Mouse (Mus musculus) kidney, embryonic 15.5 days (tissue): ENCODE results near the gene Slc47a2. TPM values are rescaled to one million over a fixed set of nuclear protein-coding genes. Genes with fewer than 3 reads are reported as not detected.

ENCODE experiments used
- ATAC-seq: fragments of 200-750 bp; cut with Nextera tagmentation; replicated peaks from 2 replicates; pipeline ENCODE4 v1.8.0; 2017; ENCODE audit warnings: moderate TSS enrichment; ENCODE audit not compliant: low FRiP score
- H3K27ac ChIP-seq: fragments of 300-500 bp; sonication (generic); 2 replicates; pipeline ENCODE4 v1.5.1; 2015; ENCODE audit warnings: mild to moderate bottlenecking, inconsistent platforms
- H3K27me3 ChIP-seq: fragments of 300-500 bp; sonication (generic); 2 replicates; pipeline ENCODE4 v1.6.1; 2015; ENCODE audit warnings: inconsistent platforms
- H3K36me3 ChIP-seq: fragments of 300-500 bp; sonication (generic); 2 replicates; pipeline ENCODE4 v1.6.1; 2015; ENCODE audit warnings: inconsistent platforms
- H3K4me1 ChIP-seq: fragments of 300-500 bp; sonication (generic); 2 replicates; pipeline ENCODE4 v1.6.1; 2015; ENCODE audit warnings: inconsistent platforms
- H3K4me2 ChIP-seq: fragments of 300-500 bp; sonication (generic); 2 replicates; pipeline ENCODE4 v1.6.1; 2015; ENCODE audit warnings: moderate library complexity, mild to moderate bottlenecking, inconsistent platforms
- H3K4me3 ChIP-seq: fragments of 300-500 bp; sonication (generic); replicated peaks from 2 replicates; pipeline ENCODE4 v1.5.1; 2015; ENCODE audit warnings: mild to moderate bottlenecking, inconsistent platforms
- H3K9ac ChIP-seq: fragments of 300-500 bp; sonication (generic); 2 replicates; pipeline ENCODE4 v1.6.1; 2015; ENCODE audit warnings: mild to moderate bottlenecking, inconsistent platforms
- H3K9me3 ChIP-seq: fragments of 300-500 bp; sonication (generic); replicated peaks from 2 replicates; pipeline ENCODE4 v1.6.1; 2016; ENCODE audit warnings: inconsistent platforms
- WGBS: fragments of 180-500 bp; shearing (Covaris S2); methylation state at CpG from one replicate; pipeline ENCODE4 v1.1.7; 2015; ENCODE audit warnings: mixed read lengths; 5-methylcytosine and 5-hydroxymethylcytosine counted together
- polyA plus RNA-seq: library from polyadenylated mRNA; unstranded; fragments of >200 nt; fragmentation: Nextera tagmentation; extraction: Ambion mirVana; gene quantifications from 2 replicates; pipeline ENCODE4 v1.2.1, GENCODE M21; 2015

Slc47a2 gene
- polyA plus RNA-seq, 1 experiment from 2014 or later = not detected

DNA sequence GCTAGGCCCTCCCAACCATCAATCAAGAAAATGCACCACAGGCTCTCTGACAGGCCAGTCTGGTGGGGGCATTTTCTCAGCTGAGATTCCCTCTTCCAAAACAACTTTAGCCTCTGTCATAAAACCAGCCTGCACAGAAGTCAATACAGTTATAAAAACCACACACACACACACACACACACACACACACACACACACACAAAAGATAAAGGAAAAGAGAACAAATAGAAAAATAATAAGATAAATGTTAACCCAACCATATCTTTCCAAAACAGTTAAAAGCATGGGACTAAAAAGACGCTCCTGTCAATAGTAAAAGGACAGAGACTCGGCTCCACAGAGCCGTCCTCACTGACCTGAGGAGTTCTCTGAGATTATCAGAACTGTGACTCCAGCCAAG lies 66.2 kb downstream of the Slc47a2 start:
- Histone ChIP-seq H3K4me3 (no peak overlapping the region), H3K27me3 (no peaks in the 10 kb centered on the region), H3K27ac (no peak overlapping the region), H3K4me2 (no peak overlapping the region), H3K36me3 (no peaks in the 10 kb centered on the region), H3K9ac (no peak overlapping the region), H3K9me3 (no peaks in the 10 kb centered on the region), H3K4me1 (no peaks in the 10 kb centered on the region)
- no peak for ATAC-seq
- 73% methylated on average over 3 of the region's 3 CpGs for WGBS

- WGBS = 74% methylated on average over 8 of the region's 8 CpGs
- H3K27ac ChIP-seq = no peak overlapping the region
- H3K4me1 ChIP-seq = no peaks in the 10 kb centered on the region
- H3K9me3 ChIP-seq = no peaks in the 10 kb centered on the region
- ATAC-seq = no peak
- no peaks in the 10 kb centered on the region for H3K27me3 ChIP-seq
- no peak overlapping the region for H3K9ac ChIP-seq
- no peak overlapping the region for H3K4me3 ChIP-seq
- H3K4me2 ChIP-seq = no peak overlapping the region
- H3K36me3 ChIP-seq = no peaks in the 10 kb centered on the region
These were observed 67.6 kb downstream of the Slc47a2 start for GRCm38 (mm10) chr11:61275106-61275505.

DNA sequence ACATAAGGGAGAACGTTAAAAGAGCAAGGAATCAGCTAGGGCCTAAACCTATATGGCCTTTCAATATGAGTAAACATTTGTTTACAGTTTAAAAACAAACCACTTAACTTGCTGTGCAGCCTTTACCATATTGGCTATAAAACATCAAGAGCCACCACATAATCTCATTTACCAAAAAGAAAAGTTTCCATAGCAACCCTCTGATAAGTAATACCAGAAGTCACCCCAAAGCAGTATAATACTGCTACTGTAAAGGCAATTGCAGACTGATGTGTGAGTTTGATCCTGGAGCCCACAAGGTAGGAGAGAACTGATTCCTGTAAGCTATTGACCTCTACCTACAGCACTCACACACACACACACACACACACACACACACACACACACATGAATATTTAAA lies 68.2 kb downstream of the Slc47a2 start:
- ATAC-seq = no peak
- Histone ChIP-seq H3K36me3 (no peaks in the 10 kb centered on the region), H3K9me3 (no peaks in the 10 kb centered on the region), H3K4me1 (no peaks in the 10 kb centered on the region), H3K27ac (no peak overlapping the region), H3K4me2 (no peak overlapping the region), H3K9ac (no peak overlapping the region), H3K4me3 (no peak overlapping the region), H3K27me3 (no peaks in the 10 kb centered on the region)
- 79% methylated on average over 1 of the region's 1 CpGs for WGBS

- Histone ChIP-seq H3K4me3 (no peak overlapping the region), H3K9me3 (no peaks in the 10 kb centered on the region), H3K9ac (no peak overlapping the region), H3K27ac (no peak overlapping the region), H3K4me2 (no peak overlapping the region), H3K27me3 (peaks cover under 1% of the 10 kb centered on the region; the same call in 1 of the 2 replicates), H3K36me3 (no peaks in the 10 kb centered on the region), H3K4me1 (no peaks in the 10 kb centered on the region)
- ATAC-seq = no peak
- 83% methylated on average over 2 of the region's 2 CpGs for WGBS
These were observed 68.7 kb downstream of the Slc47a2 start for GRCm38 (mm10) chr11:61273928-61274327.

- H3K4me3 ChIP-seq = no peak overlapping the region
- H3K4me2 ChIP-seq = no peak overlapping the region
- no peak for ATAC-seq
- H3K4me1 ChIP-seq = no peaks in the 10 kb centered on the region
- H3K27ac ChIP-seq = no peak overlapping the region
- no peaks in the 10 kb centered on the region for H3K36me3 ChIP-seq
- no peaks in the 10 kb centered on the region for H3K9me3 ChIP-seq
- peaks cover 5% of the 10 kb centered on the region; the same call in 1 of the 2 replicates for H3K27me3 ChIP-seq
- no peak overlapping the region for H3K9ac ChIP-seq
These were observed 71.0 kb downstream of the Slc47a2 start for GRCm38 (mm10) chr11:61271612-61272011.

- Histone ChIP-seq H3K36me3 (no peaks in the 10 kb centered on the region), H3K4me3 (no peak overlapping the region), H3K4me1 (peaks cover 6% of the 10 kb centered on the region; the same call in 1 of the 2 replicates), H3K9me3 (no peaks in the 10 kb centered on the region), H3K27me3 (peaks cover 5% of the 10 kb centered on the region; the same call in 1 of the 2 replicates), H3K4me2 (no peak overlapping the region), H3K27ac (no peak overlapping the region), H3K9ac (no peak overlapping the region)
- ATAC-seq = no peak
- 87% methylated on average over 5 of the region's 5 CpGs for WGBS
These were observed 72.3 kb downstream of the Slc47a2 start for GRCm38 (mm10) chr11:61270406-61270805.

GRCm38 (mm10) chr11:61268626-61269349 lies 73.9 kb downstream of the Slc47a2 start:
- Histone ChIP-seq H3K9me3 (no peaks in the 10 kb centered on the region), H3K4me2 (no peak overlapping the region), H3K4me1 (peaks cover 6% of the 10 kb centered on the region; the same call in 1 of the 2 replicates), H3K9ac (no peak overlapping the region), H3K4me3 (no peak overlapping the region), H3K27ac (no peak overlapping the region), H3K36me3 (peaks cover 13% of the 10 kb centered on the region), H3K27me3 (peaks cover 5% of the 10 kb centered on the region; the same call in 1 of the 2 replicates)
- 92% methylated on average over 6 of the region's 6 CpGs for WGBS
- no peak for ATAC-seq

DNA sequence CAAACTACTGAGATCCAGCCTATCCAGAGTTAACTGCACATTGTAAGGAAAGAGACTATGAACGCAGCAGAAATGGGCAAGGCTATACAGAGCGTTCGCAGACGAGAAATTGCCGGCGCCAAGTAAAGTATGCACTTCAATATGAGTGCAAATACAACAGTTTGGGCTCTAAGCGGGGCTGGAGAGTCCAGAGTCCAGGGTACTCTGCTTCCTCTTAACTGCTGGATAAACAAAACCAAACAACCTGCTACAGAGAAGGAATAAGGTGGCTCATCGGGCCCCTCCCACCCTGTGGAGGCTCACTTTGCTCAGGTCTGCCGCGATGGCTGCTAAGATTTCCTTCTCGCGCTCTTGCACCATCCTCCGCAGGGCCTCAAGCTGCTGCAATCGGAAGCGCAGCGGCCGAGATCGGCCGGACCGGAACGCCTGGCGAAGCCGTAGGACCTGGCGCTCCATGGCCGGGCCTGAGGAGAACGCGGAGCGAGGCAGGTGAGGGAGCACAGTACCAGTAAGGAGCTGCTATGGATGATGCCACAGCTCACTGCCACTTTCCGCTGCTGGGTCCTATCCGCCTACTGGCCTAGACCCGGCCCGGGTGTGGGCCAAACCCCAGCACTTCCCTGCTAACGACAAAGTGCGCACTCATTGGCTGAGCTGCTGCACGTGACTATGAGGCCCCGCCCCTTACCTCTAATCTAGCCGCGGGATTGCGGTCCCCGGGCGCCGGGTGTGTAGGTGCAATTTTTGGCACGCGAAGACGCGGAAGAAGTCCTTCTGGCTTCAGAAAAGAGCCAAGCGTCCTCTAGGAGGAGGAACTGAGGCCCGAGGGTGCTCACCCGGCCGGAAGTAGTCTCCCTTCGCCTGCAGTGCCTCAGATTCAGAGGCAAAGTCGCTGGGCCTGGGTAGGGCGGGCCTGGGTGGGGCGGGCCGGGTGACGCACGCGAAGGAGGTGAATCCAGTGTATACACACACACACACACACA lies 75.8 kb downstream of the Slc47a2 start, which contains the start of gene Aldh3a2:
Aldh3a2 (minus strand) TSS at position 914 of the 983 bp plus-strand sequence.
- peaks cover 5% of the 10 kb centered on the region; the same call in 1 of the 2 replicates for H3K27me3 ChIP-seq
- peak within 1 kb of the TSS; percentile 96 for H3K27ac ChIP-seq
- H3K4me2 ChIP-seq = peak within 1 kb of the TSS; percentile 67
- peak within 1 kb of the TSS; percentile 83 for H3K9ac ChIP-seq
- H3K36me3 ChIP-seq = peaks cover 30% of the 10 kb centered on the region
- ATAC-seq = peak; percentile 100
- peak within 1 kb of the TSS; percentile 77 for H3K4me3 ChIP-seq
- under 1% methylated on average over 58 of the region's 58 CpGs for WGBS
- H3K4me1 ChIP-seq = peaks cover 6% of the 10 kb centered on the region; the same call in 1 of the 2 replicates
- no peaks in the 10 kb centered on the region for H3K9me3 ChIP-seq

DNA sequence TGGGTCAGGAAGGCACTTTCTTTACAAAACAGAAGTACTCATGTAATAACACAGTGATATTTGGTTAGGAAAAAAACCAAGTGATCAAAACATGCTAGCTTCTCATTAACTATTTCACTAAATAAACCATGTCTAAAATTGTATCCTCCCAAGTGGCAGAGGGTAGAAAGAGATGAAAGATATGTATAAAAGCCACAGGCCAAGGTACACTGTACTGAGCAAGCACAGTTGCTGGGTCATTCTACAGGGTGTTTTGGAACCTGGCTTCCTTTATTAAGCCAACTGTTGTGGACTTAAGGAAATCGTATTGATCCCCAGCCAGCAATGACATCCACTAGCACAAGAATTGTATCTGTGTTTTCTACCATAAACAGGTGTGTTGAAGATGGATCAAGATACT lies 78.8 kb downstream of the Slc47a2 start:
- H3K4me2 ChIP-seq = no peak overlapping the region
- no peak overlapping the region for H3K9ac ChIP-seq
- WGBS = 100% methylated on average over 1 of the region's 1 CpGs
- H3K36me3 ChIP-seq = peaks cover 54% of the 10 kb centered on the region
- H3K27ac ChIP-seq = no peak overlapping the region
- H3K4me3 ChIP-seq = no peak overlapping the region
- no peaks in the 10 kb centered on the region for H3K9me3 ChIP-seq
- peaks cover 4% of the 10 kb centered on the region; the same call in 1 of the 2 replicates for H3K27me3 ChIP-seq
- ATAC-seq = no peak
- H3K4me1 ChIP-seq = peaks cover 6% of the 10 kb centered on the region; the same call in 1 of the 2 replicates

DNA sequence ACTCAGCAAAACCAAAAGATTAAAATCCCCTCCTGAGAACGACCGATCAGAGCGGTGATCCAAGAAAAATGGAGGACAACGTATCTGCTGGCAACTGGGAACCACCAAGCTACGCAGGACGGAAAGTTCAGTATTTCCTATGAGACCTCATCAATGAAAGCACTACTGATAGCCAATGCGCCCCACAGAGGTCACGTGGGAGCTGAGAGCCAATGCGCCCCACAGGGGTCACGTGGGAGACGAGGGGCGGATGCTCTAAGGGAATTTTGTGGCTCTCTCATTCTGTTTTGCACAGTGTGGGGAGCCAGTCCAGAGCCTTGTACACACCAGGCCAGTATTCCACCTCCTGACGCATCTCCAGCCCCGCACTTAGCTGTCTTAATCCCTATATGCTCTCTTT lies 80.1 kb downstream of the Slc47a2 start:
- Histone ChIP-seq H3K27ac (no peak overlapping the region), H3K4me1 (peaks cover 6% of the 10 kb centered on the region; the same call in 1 of the 2 replicates), H3K4me3 (no peak overlapping the region), H3K9ac (no peak overlapping the region), H3K27me3 (no peaks in the 10 kb centered on the region), H3K9me3 (no peaks in the 10 kb centered on the region), H3K4me2 (no peak overlapping the region), H3K36me3 (peaks cover 66% of the 10 kb centered on the region)
- 97% methylated on average over 14 of the region's 14 CpGs for WGBS
- ATAC-seq = no peak

- Histone ChIP-seq H3K36me3 (peaks cover 88% of the 10 kb centered on the region), H3K27me3 (no peaks in the 10 kb centered on the region), H3K4me3 (no peak overlapping the region), H3K9ac (no peak overlapping the region), H3K4me2 (no peak overlapping the region), H3K9me3 (no peaks in the 10 kb centered on the region), H3K27ac (no peak overlapping the region), H3K4me1 (no peaks in the 10 kb centered on the region)
- 91% methylated on average over 6 of the region's 6 CpGs for WGBS
- ATAC-seq = no peak
These were observed 83.6 kb downstream of the Slc47a2 start for GRCm38 (mm10) chr11:61259106-61259505.

GRCm38 (mm10) chr11:61252807-61253206 lies 89.9 kb downstream of the Slc47a2 start:
- H3K9ac ChIP-seq = no peak overlapping the region
- ATAC-seq = no peak
- no peaks in the 10 kb centered on the region for H3K27me3 ChIP-seq
- no peaks in the 10 kb centered on the region for H3K9me3 ChIP-seq
- no peak overlapping the region for H3K27ac ChIP-seq
- peaks cover 92% of the 10 kb centered on the region for H3K36me3 ChIP-seq
- H3K4me2 ChIP-seq = no peak overlapping the region
- H3K4me3 ChIP-seq = no peak overlapping the region
- WGBS = 94% methylated on average over 12 of the region's 12 CpGs
- H3K4me1 ChIP-seq = no peaks in the 10 kb centered on the region
